Mouse (Mus musculus) left cerebral cortex, postnatal 14 days (tissue): Measurements from ENCODE around the gene Ostm1. TPM values are rescaled to one million over a fixed set of nuclear protein-coding genes. Genes with fewer than 3 reads are reported as not detected.

Source experiments
- DNase-seq, 2 experiments: peaks; one replicate each; pipeline ENCODE4 v3.0.0; 2021 to 2022; ENCODE audit warnings: low spot score in 2 of 2, mixed read lengths in 1 of 2
- intact Hi-C: fragments of 180-260 bp; cut with DNase I; formaldehyde crosslinking; loops from one replicate; pipeline ENCODE4 v1.15.1; 2025
- total RNA-seq, 2 experiments: library from RNA; stranded (reverse); gene quantifications; 2 replicates each; pipeline ENCODE4 v1.2.3; 2021

Ostm1 gene
- total RNA-seq, 2 experiments from 2014 or later: 46.8 to 48.8 TPM

DNA sequence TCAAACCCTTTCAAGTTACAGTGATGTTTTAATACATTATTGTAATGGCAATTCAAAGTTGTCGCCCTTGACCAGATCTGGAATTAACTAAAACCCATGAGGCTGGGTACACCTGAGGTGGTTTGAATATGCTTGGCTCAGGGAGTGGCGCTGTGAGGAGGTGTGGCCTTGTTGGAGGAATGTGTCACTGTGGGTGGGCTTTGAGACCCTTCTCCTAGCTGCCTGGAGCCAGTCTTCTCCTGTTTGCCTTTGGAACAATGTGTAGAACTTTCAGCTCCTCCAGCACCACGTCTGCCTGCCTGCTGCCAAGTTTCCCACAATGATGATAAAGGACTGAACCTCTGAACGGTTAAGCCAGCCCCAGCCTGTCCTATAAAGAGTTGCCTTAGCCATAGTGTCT, 62.7 kb downstream of the Ostm1 start:
- DNase-seq: no peak
- intact Hi-C loops: no loop called here

- DNase-seq: no peak
- intact Hi-C loops: no loop called here
Observed at GRCm38 (mm10) chr10:42661916-42662315, 78.3 kb downstream of the Ostm1 start.

- intact Hi-C loops: no loop called here
- DNase-seq: no peak
Observed at GRCm38 (mm10) chr10:42669970-42670369, 86.3 kb downstream of the Ostm1 start.

GRCm38 (mm10) chr10:42672798-42673197, 89.2 kb downstream of the Ostm1 start:
- DNase-seq: no peak
- intact Hi-C loops: no loop called here

GRCm38 (mm10) chr10:42675571-42675970, 91.9 kb downstream of the Ostm1 start:
- intact Hi-C loops: no loop called here

DNA sequence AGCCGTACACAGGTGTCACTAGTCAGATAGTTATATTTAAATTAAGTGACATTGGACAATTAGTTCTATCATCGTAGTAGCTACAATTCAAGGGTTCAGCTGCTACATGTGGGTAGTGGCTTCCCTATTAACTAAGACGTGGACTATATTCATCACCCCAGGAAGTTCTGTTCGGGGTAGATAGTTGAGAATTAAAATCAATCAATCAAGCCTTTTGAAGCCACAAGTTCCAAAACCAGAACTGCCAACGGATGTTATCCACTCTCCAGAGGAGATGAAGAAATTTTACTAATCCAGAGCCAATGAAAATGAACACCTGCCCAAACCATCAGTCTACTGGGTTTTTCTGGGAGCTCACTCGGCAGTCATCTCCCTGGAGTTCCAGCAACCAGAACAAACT, 94.7 kb downstream of the Ostm1 start:
- intact Hi-C loops: no loop called here

More at GRCm38 (mm10) chr10:42675571-42675970, 91.9 kb downstream of the Ostm1 start:
- DNase-seq: no peak

GRCm38 (mm10) chr10:42678755-42679364, 95.2 kb downstream of the Ostm1 start:
- DNase-seq: peak; percentile 92 to 93
- intact Hi-C loops: no loop called here

More for the DNA sequence above, 94.7 kb downstream of the Ostm1 start:
- no peak for DNase-seq

GRCm38 (mm10) chr10:42679586-42679985, 96.0 kb downstream of the Ostm1 start:
- no peak for DNase-seq
- intact Hi-C loops: no loop called here

GRCm38 (mm10) chr10:42680582-42681001, 97.0 kb downstream of the Ostm1 start:
- intact Hi-C loops: no loop called here
- DNase-seq: no peak

DNA sequence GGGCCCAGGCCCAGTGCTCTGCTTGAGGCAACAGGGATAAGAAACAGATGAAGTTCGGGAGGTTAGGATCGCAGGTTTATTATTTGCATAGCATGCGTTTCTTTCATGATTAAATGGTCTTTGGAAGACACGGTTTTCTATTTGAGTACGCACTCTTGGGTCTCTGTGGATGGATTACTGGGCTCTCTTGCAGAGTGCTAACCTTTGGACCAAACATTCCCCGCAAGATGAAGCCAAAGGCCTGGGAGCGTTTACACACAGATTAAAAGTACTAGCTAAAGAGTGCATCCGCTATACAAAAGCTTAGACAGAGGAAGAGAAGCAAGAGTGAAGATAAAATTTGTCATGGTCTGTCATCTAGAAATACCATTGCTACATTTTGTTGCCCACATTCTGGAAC, 98.8 kb downstream of the Ostm1 start:
- intact Hi-C loops: no loop called here
- DNase-seq: no peak

- intact Hi-C loops: no loop called here
Observed at GRCm38 (mm10) chr10:42687873-42688272, 104.3 kb downstream of the Ostm1 start.

DNA sequence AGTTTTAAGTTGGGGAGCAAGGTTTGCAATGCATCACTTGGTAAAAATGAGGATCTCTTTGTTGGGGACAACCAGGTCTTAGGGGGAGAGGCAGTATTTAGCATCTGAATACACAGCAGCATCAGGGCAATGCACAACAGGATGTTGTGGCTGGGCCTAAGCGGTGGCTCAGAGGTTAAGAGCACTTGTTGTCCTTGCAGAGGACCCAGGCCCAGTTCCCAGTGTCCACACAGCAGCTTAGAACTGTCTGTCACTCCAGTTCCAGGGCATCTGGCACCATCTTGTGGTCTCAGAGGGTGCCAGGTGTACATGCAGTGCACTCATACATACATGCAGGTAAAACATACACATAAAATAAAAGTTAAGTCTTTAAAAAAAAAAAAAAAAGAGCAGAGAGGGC, 106.1 kb downstream of the Ostm1 start:
- no peak for DNase-seq
- intact Hi-C loops: loop anchor here (10.0 kb wide), 1 partner anchor 135 kb away; no protein-coding TSS in a partner anchor

More at GRCm38 (mm10) chr10:42687873-42688272, 104.3 kb downstream of the Ostm1 start:
- no peak for DNase-seq

- intact Hi-C loops: loop anchor here (10.0 kb wide), 1 partner anchor 134 kb away; no protein-coding TSS in a partner anchor
- DNase-seq: no peak
Observed at GRCm38 (mm10) chr10:42690233-42691028, 106.8 kb downstream of the Ostm1 start.

DNA sequence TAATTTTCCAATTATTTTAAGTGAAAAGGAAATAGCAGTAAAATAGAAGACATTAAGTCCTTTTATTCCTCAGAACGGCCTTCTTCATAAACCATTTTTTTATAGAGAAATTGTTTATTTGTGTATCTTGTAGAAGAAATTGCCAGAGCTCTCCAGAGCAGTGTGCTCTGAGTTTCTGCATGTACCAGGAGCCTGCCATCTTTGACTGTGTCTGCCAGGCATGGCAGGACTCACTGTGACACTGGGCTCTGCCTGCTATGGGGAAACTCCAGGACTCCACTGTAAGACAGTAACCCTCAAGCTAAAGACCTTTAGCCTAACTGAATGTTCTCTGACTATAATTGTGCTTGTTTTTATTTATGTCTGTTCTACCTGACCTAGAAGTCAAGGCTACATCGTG, 107.4 kb downstream of the Ostm1 start:
- intact Hi-C loops: loop anchor here (10.0 kb wide), 1 partner anchor 134 kb away; no protein-coding TSS in a partner anchor
- no peak for DNase-seq

- intact Hi-C loops: loop anchor here (10.0 kb wide), 1 partner anchor 133 kb away; no protein-coding TSS in a partner anchor
- no peak for DNase-seq
Observed at GRCm38 (mm10) chr10:42692095-42692494, 108.5 kb downstream of the Ostm1 start.

DNA sequence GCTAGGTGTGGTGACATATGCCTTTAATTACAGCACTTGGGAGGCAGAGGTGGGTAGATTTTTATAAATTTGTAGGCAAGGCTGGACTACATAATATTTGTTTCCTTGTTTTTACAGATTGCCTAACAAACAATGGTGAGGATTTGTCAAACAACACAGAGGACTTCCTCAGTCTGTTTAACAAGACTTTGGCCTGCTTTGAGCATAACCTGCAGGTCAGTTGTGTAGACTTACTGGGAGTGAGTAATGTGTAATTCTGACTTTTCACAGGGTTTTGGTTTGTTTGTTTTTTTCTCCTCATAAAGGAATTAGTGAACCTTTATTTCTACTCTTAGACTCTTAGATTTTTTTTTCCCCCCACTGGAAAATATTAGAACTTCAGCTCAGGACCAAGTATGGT, 109.2 kb downstream of the Ostm1 start:
- intact Hi-C loops: loop anchor here (10.0 kb wide), 1 partner anchor 132 kb away; no protein-coding TSS in a partner anchor

GRCm38 (mm10) chr10:42693482-42693881, 109.9 kb downstream of the Ostm1 start:
- no peak for DNase-seq
- intact Hi-C loops: loop anchor here (10.0 kb wide), 1 partner anchor 131 kb away; no protein-coding TSS in a partner anchor

More for the DNA sequence above, 109.2 kb downstream of the Ostm1 start:
- no peak for DNase-seq

GRCm38 (mm10) chr10:42696361-42696760, 112.7 kb downstream of the Ostm1 start:
- intact Hi-C loops: loop anchor here (10.0 kb wide), 1 partner anchor 128 kb away; no protein-coding TSS in a partner anchor
- no peak for DNase-seq

DNA sequence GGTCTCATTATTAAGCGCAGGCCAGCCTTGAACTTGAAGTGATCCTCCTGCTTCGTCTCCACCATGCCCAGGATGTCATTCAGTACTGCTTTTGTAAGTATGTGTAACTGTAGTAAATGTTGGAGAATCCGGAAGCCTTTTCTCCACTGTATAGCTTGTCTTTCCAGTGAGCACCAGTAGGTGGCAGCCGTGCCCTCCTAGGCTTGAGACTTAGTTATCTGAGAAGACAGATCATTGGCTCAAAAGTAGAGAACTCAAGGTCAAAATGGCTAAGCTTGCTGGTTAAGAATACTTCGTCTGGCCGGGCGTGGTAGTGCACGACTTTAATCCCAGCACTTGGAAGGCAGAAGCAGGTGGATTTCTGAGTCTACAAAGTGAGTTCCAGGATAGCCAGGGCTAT, 113.4 kb downstream of the Ostm1 start:
- intact Hi-C loops: loop anchor here (10.0 kb wide), 1 partner anchor 128 kb away; no protein-coding TSS in a partner anchor
- DNase-seq: peak; percentile 79 to 81

- intact Hi-C loops: loop anchor here (10.0 kb wide), 1 partner anchor 126 kb away; no protein-coding TSS in a partner anchor
- no peak for DNase-seq
Observed at GRCm38 (mm10) chr10:42698375-42698774, 114.8 kb downstream of the Ostm1 start.
